Mouse (Mus musculus): ENCODE data around the gene Lrmda.

GRCm38 (mm10) chr14:22602308-22602707 is 582.8 kb downstream of the Lrmda start:
- TF ChIP-seq POLR2A (IDR thresholded peaks at IDR 0.05; ENCODE audit: borderline replicate concordance, low read depth, low read length) (no peak), CTCF (IDR thresholded peaks at IDR 0.05; ENCODE audit: low read depth, low read length) (no peak)
